Mouse (Mus musculus): Measurements from ENCODE around the gene Fut2.
A peak's percentile ranks its signal among the peaks of the same experiment; 100 is the strongest.
"Not testable (repeated sequence)": the region's sequence is repeated elsewhere in the genome, so short reads cannot be mapped to it uniquely, and the experiment has no call there.

The Fut2 gene

GRCm38 (mm10) chr7:45665303-45666138, 673 bp downstream of the Fut2 start:
- DNase-seq, result no peak

DNA sequence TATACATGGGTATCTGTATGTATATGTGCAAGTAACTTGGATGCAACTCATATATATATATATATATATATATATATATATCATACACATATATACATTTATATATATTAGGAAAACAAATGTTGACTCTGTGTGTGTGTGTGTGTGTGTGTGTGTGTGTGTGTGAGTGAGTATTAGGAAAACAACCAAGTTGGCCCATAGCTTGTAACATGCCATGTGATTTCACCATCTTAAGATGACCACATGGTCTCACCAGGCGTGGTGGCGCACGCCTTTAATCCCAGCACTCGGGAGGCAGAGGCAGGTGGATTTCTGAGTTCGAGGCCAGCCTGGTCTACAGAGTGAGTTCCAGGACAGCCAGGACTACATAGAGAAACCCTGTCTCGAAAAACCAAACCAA, 4.5 kb downstream of the Fut2 start:
- not testable (repeated sequence) for DNase-seq

DNA sequence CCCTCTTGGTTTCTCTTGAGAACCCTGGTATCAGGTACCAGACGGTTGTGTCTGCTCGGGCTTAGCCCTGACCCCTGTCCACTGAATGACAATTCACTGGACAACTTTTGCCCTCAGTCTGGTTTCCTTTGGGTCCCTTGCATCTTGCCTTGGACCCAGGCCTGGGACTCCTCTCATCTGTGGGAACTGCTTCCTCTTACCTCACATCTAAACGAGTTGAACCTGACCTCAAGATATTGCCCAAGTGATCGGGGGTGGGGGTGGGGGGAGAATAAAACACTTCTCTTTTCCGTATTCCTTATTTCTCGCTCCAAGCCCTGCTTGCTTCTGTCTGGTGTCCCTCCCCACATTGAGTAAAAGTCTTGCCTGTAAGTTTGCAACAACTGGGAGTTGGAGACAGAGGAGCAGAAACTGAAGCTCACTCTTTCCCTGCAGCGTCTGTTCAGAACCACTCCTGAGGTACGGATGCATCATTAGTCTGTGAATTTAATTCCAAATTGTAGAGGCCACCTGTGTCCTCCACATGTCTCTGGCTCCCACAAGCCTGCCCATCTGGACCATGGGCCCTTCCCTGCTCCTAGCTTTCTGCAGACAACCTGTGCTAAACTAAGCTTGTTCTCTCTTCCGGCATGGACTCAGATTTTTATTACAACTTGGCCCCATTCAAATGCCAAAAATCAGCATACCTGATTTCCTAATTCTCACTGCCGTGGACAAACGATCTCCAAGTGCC, 5.3 kb downstream of the Fut2 start:
- DNase-seq, result no peak

- no peak for DNase-seq
Observed at GRCm38 (mm10) chr7:45654424-45655047, 11.7 kb downstream of the Fut2 start.

GRCm38 (mm10) chr7:45650484-45650883, 15.7 kb downstream of the Fut2 start:
- not testable (repeated sequence) for DNase-seq

GRCm38 (mm10) chr7:45649351-45649750, 16.8 kb downstream of the Fut2 start:
- DNase-seq, result no peak

DNA sequence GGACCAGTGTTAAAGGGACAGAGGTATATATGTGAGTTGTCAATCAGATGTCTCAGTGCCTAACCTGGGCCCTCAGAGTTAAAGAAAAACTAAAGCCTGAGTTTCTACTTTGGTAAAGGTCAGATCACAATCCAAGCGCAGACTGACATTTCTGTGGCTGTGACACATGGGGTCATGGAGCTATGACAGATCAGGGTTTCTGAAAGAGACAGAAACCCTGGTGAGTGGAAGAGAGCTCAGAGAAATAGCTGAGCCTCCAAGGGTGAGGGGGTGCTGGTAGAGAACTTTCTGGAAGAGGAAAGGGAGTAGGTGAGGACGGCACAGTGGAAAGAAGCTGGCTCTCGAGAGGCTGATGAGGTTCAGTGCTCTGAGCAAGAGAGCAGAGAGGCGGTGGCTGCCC, 19.5 kb downstream of the Fut2 start:
- DNase-seq, result no peak

GRCm38 (mm10) chr7:45645591-45645971, 20.6 kb downstream of the Fut2 start:
- no peak for DNase-seq

GRCm38 (mm10) chr7:45644872-45645590, 21.2 kb downstream of the Fut2 start:
- no peak for DNase-seq

DNA sequence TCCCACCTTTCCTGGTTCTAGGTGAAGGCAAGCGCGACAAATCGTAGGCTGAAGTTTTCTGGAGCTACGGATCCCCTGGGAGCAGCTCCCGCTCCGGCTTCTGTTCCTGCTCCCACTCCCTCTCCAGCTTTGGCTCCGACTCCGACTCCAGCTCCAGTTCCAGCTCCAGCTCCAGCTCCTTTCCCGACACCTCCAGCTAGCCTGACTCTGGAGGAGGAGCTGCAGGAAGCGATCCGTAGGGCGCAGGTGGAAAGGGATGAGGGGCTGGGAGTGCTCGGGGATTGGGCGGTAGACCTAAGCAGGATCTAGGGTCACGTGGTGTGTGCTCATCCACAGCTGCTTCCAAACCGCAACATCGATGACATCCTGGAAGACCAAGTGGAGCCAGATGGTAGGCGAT, 22.0 kb downstream of the Fut2 start:
- DNase-seq, result no peak

GRCm38 (mm10) chr7:45643441-45644178, 22.6 kb downstream of the Fut2 start:
- peak; percentile 95 for DNase-seq

- no peak for DNase-seq
Observed at GRCm38 (mm10) chr7:45642503-45643255, 23.5 kb downstream of the Fut2 start.

GRCm38 (mm10) chr7:45642083-45642482, 24.1 kb downstream of the Fut2 start:
- DNase-seq, result no peak

- DNase-seq, result peak; percentile 43
Observed at GRCm38 (mm10) chr7:45641391-45642040, 24.7 kb downstream of the Fut2 start.

DNA sequence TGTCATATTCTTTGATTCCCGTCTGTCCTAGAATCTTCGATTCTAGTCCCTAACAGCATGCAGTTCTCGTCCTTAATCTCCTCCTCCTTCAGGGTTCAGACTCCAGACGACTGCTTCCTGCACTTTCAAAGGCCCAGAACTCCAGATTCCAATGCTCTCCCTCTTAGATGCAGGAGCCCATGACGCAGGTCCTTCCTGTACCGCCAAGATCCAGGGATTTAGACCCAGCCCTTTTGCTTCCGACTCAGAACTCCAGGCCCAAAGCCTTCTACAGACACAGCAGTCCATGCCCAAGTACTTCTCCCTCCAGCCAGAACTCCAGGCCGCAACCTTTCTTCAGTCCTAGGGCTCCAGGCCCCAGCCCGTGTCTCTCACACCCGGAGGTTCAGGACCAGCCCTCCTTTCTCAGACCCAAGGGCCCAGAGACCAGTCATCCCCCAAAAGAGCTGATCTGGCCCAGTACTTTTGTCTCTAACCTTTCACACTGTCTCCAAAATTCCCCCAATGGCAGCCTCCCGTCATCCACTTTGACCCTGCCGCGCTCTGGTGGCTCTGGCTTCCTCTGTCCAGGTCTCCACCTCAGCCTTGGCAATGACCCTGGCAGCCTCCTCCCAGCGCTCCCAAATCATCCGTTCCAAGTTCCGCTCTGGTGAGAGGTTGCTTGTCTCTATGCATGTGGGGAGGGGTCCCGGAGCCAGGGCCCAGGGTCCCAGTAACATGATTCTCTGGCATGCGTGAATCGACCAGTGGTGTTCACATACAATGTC, 25.8 kb downstream of the Fut2 start:
- DNase-seq, result peak; percentile 55

DNA sequence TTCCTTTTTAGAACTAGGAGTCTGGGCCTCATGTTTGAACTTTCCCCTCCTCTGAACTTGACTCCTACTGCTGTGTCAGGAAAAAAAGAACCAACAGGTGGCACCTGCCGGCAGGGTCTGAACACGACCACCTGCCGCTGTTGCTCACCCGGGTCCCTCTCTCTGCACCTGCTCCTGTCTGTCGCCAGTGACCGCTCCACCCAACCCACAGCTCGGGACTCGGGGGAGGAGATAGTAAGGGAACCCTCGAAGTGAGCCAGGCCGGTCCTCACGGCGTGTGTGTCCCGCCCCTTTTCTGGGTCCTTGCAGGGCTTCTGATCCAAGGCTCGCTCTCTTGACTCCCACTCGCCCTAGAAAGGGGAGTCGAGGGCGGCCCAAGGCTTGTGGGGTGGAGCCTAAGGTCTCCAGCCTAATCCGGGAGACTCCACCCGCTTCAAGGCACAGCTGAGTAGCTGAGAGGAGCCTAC, 26.6 kb downstream of the Fut2 start, which contains the start of gene Mamstr:
Mamstr (plus strand) TSS at position 417 of the 467 bp plus-strand sequence.
- peak; percentile 20 for DNase-seq

- DNase-seq, result peak; percentile 95
Observed at GRCm38 (mm10) chr7:45638623-45639401, 27.4 kb downstream of the Fut2 start.

DNA sequence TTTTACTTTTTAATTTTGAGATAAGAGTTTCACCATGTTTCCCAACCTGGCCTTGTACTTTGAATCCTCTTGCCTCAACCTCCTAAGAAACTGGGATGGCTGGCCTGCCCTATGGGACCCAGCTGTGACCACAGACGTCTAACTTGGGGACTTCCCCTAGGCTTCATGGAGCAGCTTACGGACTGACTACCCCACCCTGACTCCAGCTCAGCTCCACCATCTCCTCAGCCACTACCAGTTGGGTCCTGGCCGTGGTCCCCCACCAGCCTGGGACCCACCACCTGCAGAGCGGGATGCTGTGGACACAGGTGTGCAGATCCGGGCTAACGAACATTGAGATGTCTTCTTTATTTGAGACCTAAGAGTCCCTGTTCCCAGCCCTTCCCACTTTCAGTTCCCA, 28.5 kb downstream of the Fut2 start:
- DNase-seq, result no peak
